Mouse (Mus musculus): ENCODE results near the gene Bspry.
A peak's percentile ranks its signal among the peaks of the same experiment; 100 is the strongest.

The Bspry gene

DNA sequence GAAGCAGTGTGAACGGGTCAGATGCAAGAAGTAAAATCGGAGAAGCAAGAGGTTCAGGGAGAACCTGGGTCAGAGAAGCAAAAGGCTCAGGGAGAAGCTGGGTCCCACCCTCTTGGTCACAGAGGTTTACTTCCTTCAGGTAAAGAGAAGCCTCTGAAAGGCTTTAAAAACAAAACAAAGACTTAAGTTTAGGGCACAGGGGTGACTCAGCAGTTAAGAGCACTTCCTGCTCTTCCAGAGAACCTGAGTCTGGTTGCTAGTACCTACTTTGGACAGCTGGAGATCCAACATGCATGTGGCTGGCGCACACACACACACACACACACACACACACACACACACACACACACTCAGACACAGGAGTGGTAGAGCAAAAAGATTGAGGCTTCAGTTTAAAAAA, 5.1 kb downstream of the Bspry start:
- DNase-seq: no peak

DNA sequence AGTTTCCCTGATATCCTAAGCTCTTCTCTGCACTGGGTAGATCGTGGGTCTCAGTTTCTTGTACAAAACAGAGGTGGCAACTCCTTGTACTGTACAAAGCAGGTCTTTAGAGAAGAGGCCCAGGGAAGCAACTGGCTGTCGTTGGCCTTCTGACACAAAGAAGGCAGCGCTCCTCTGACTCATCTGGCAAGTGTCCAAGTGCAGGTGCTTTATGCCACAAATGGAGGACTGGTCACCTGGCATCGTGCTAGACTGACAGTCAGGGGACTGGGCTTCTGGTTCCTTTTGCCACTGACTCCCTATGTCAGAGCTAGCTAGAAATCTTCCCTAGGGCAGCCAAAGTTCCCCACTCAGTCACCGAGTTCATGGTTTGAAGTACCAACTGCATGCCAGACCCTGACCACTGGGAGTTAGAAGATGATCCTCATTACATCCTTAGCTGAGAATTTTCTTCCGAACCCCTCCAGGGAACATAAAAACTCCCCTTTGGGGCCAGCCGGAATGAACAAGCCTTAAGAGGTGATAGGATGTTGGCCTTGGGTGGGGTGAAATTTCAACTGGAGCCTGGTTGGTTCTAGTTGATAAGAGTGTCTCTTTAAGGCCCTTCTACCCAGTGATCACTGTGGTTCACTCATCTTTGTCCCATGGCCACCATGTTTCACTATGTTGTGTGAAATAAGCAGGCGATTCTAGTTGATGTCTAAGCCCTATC, 5.8 kb downstream of the Bspry start:
- no peak for DNase-seq

DNA sequence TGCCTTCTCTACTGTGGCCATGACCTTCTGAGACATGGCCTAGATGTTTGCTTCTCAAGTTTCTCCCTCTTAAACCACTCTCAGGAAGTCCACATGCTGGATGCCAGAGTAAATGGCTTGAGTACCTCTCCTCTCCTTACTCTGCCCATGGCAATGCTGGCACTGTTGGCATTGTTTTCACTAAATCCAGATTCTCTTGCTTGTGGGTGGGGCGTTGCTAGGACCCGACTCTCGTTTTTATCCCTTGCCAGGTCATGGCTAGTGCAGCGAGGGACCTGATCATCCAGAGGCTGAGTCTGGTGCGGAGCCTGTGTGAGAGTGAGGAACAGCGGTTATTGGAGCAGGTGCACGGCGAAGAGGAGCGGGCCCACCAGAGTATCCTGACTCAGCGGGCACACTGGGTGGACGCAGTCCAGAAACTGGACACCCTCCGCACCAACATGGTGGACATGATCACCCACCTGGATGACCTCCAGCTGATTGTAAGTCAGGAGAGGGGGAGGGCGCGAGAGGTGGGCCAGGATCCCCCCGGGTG, 6.4 kb downstream of the Bspry start:
- DNase-seq: no peak

- DNase-seq: no peak
Measured at GRCm38 (mm10) chr4:62487172-62487571, 7.3 kb downstream of the Bspry start.

- no peak for DNase-seq
Measured at GRCm38 (mm10) chr4:62487914-62488313, 8.1 kb downstream of the Bspry start.

- peak; percentile 33 for DNase-seq
Measured at GRCm38 (mm10) chr4:62492682-62493081, 12.8 kb downstream of the Bspry start.

DNA sequence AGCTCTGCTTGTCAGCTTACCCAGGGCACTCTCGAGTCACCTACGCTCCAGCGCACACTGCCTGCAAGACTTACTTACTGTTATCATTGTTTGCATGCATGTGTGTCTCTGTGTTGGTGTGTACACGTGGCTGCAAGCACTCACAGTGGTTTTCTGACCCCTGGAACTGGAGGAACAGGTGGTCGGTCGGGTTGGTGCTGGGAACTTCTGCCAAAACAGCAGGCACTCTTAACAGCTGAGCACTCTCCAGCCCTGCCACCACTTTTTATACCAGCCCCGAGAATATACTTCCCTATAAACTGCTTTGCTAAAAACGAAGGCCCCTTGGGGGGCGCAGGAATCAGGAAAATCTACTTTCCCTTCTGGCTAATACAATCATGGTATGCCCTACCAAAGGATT, 14.4 kb downstream of the Bspry start:
- DNase-seq: no peak

GRCm38 (mm10) chr4:62495946-62496345, 16.1 kb downstream of the Bspry start:
- DNase-seq: no peak

DNA sequence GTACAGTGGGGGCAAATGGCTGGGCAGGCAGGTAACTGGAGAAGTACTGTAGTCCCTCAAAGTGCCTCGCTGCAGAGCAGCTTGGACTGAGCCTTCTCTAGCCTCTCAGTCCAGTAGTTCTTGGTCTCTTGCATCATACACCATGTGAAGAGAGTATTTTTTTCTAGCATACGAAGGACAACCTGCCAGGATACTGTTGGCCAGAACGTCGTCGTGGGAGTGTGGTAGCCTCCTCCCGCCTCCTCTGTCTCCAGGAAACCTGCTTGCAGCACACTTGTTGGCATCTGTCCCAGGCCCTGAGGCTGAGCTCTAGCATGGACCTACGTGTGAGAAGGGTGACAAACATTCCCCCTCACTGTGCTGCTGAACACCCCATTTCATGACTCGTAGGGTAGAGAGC, 17.0 kb downstream of the Bspry start:
- peak; percentile 34 for DNase-seq

DNA sequence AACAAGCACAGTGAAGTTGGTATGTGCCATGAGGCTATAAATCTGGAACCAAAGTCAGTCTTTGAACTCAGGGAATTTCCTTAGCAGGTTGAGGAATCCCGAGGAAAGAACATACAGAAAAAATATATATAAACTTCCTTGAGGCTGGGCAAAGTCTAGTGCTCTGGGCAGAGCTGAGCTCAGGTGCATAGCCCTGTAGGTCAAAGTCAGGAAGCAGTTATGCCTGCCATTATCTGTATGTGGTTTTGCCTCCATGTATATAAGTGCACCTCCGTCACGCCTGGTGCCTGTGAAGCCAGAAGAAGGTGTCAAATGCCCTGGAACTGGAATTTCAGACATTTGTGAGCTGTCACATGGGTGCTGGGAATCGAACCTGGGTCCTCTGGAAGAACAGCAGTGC, 20.9 kb downstream of the Bspry start:
- no peak for DNase-seq

DNA sequence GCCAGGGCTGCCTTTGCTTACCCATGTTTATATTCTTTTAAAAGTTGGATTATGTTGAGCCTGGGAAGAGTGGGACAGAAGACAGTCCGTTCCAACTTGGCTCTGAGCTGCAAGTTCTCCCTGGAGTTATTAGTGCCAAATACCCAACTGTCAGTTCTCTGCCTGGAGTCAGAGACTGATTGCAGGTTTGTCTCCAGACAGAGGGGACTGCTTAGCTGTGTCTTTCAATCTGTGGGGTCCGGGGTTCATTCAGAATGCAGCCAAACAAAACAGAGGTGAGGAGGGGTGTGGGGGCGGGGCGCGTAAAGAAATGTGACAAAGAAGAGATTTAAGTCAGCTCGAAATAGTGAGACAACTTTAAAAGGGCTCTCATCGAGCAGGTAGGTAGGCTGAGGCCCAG, 21.7 kb downstream of the Bspry start:
- no peak for DNase-seq

- DNase-seq: peak; percentile 81
Measured at GRCm38 (mm10) chr4:62501964-62502732, 22.3 kb downstream of the Bspry start.

GRCm38 (mm10) chr4:62502969-62503368, 23.1 kb downstream of the Bspry start:
- no peak for DNase-seq

- no peak for DNase-seq
Measured at GRCm38 (mm10) chr4:62503374-62503970, 23.6 kb downstream of the Bspry start, which contains the start of gene Hdhd3. Gene Hdhd3, minus strand, starts transcription at chr4:62503467.

GRCm38 (mm10) chr4:62505991-62506390, 26.1 kb downstream of the Bspry start:
- DNase-seq: no peak

GRCm38 (mm10) chr4:62506798-62507197, 26.9 kb downstream of the Bspry start:
- no peak for DNase-seq

- no peak for DNase-seq
Measured at GRCm38 (mm10) chr4:62508839-62509238, 29.0 kb downstream of the Bspry start.

DNA sequence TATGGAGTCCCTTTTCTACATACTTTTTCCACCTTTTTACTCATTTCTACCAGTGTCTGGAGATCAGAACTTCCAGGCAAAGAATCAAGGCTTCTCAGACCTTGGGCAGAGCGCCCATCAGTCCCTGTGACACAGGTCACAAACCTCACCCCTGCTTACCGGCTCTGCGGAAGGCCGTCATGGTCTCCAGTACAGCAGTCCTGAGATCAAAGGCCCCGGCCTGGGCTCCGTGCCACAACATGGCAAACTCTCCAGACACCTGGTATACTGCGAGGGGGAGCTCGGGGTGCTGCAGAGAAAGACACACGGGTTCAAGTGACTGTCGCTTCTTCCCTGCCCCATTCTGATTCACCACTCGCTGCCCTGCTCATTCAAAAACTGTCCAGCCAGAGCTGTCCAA, 30.1 kb downstream of the Bspry start:
- no peak for DNase-seq

GRCm38 (mm10) chr4:62513998-62514506, 34.2 kb downstream of the Bspry start:
- no peak for DNase-seq

GRCm38 (mm10) chr4:62514995-62515394, 35.1 kb downstream of the Bspry start:
- no peak for DNase-seq

- no peak for DNase-seq
Measured at GRCm38 (mm10) chr4:62515490-62515889, 35.6 kb downstream of the Bspry start.

DNA sequence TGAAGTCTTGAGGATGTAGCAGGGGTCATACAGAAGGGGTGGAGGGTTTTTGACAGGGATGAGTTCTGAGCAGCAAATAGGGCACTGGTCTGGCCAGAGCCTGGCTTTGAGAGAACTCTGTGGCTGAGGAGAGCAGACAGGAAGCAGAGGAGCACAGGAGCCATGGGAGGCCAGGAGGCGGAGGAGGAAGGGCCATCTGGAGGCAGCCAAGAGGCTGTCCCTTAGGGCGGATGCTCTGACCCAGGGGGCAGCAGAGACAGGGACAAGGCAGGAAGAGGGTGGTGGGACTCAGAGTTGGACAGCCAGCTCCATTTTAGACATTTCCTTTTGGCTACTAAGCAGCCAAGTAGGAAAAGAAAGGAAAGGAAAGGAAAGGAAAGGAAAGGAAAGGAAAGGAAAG, 36.2 kb downstream of the Bspry start:
- no peak for DNase-seq

- no peak for DNase-seq
Measured at GRCm38 (mm10) chr4:62516579-62516978, 36.7 kb downstream of the Bspry start.

- DNase-seq: no peak
Measured at GRCm38 (mm10) chr4:62517046-62517445, 37.2 kb downstream of the Bspry start.

All from right cerebral cortex, postnatal 4 days (tissue).